Mouse (Mus musculus): ENCODE measurements at regions not wholly inside any gene's neighbourhood (a gene's known extent, or its start where the extent isn't known, plus 50 kb on each side); places are given as distances from the start of the nearest gene placed in this dataset.

DNA sequence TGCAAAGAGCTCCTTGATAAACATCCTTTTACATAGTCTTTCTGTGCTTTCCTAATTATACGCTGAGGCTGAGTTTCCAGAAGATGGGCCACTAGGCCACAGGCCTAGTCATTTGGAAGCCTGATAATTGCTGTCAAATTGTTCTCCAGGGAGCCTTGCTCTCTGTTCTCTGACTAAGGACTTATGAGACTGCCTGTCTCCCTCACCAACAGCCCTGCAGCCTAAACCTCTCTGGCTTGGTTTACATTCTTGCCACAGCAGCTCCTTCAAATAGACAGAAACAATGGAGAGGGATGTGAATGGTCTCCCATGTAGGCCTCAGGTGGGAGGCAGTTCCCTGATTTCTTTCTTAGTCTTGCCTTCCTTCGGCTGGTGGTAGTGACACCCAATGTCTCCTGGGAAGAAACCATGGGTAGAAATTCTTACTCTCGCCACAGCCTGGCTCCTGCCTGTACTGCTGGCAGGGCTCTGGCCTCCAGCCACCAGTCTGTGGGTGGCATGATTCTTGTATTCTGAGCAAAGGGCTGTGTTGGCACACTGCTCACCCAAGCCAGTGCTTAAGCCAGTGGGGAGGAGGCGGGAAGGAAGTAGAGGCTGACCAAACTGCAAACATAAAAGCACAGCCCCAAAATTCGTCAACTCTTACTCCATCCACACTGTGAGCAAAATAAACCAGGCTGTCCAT lies 176.2 kb upstream of the Marcks start:
- no peaks in the 10 kb centered on the region for H3K27me3 ChIP-seq (ENCODE audit: control insufficient read depth, insufficient read depth, low read length)
- WGBS, result 80% methylated on average over 5 of the region's 5 CpGs
- H3K36me3 ChIP-seq (ENCODE audit: control insufficient read depth, insufficient read depth), result no peaks in the 10 kb centered on the region
- H3K4me1 ChIP-seq (ENCODE audit: control insufficient read depth, insufficient read depth, low read length), result no peaks in the 10 kb centered on the region
- H3K27ac ChIP-seq (ENCODE audit: low read length), result no peak overlapping the region
- no peak overlapping the region for H3K4me2 ChIP-seq (ENCODE audit: low read depth, low read length)
- H3K4me3 ChIP-seq (ENCODE audit: low read length), result no peak overlapping the region
- no peak overlapping the region for H3K9ac ChIP-seq (ENCODE audit: low read length)
- H3K9me3 ChIP-seq (replicated peaks; ENCODE audit: control insufficient read depth, low read length), result no peaks in the 10 kb centered on the region
- ATAC-seq (replicated peaks; ENCODE audit: extremely low read depth, insufficient read depth, low FRiP score), result no peak

DNA sequence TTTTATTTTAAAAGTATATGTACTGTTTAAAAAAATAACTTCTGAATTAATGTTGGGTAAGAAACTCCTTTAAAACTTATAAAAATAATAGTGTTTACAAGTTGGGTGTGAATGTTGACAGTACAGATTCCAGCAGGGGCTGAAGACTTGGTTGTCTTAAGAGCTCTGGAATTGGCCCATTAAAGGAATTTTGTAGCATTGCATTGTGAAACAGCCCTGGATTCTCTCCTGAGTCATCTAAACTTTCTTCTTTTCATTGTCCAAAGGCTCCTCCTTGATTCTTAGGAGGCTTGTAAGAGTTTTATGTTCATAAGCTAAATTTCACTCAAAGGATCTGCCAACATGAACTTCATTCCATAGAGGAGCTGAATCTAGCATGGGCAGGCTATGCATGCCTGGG lies 174.7 kb upstream of the Marcks start:
- no peak overlapping the region for H3K4me2 ChIP-seq (ENCODE audit: low read depth, low read length)
- no peaks in the 10 kb centered on the region for H3K27me3 ChIP-seq (ENCODE audit: control insufficient read depth, insufficient read depth, low read length)
- H3K36me3 ChIP-seq (ENCODE audit: control insufficient read depth, insufficient read depth), result no peaks in the 10 kb centered on the region
- no peak for ATAC-seq (replicated peaks; ENCODE audit: extremely low read depth, insufficient read depth, low FRiP score)
- no peaks in the 10 kb centered on the region for H3K4me1 ChIP-seq (ENCODE audit: control insufficient read depth, insufficient read depth, low read length)
- H3K4me3 ChIP-seq (ENCODE audit: low read length), result no peak overlapping the region
- no peak overlapping the region for H3K27ac ChIP-seq (ENCODE audit: low read length)
- H3K9ac ChIP-seq (ENCODE audit: low read length), result no peak overlapping the region
- no peaks in the 10 kb centered on the region for H3K9me3 ChIP-seq (replicated peaks; ENCODE audit: control insufficient read depth, low read length)

DNA sequence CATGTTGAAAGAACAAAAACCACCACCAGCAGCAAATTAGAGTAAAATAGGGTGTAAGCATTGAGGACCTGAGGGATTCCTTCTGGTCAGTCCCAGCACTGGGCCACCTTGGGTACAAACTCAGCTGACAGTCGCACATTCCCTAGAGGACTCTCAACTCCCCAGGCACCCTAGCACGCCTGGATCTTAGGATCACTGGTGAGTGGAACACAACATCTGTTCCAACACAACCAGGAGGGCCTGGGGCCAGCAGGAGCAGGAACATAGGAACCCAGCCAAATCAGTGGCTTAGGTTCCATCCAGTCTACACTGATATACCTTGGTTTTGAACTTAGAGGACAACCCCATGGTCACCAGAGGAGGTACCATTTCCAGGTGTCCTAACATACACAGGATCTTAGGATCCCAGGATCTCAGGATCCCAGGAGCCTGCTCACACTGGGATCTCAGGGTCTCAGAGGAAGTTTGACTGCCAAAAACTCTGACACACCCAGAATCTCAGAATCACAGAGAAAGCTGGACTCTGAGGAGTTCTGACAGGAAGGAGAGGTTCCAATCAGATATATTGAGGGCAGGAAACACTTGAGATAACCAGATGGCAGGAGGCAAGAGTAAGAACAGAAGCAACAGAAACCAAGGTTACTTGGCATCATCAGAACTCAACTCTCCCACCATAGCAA lies 171.7 kb upstream of the Marcks start:
- Histone ChIP-seq H3K4me2 (ENCODE audit: low read depth, low read length) (no peak overlapping the region), H3K27me3 (ENCODE audit: control insufficient read depth, insufficient read depth, low read length) (no peaks in the 10 kb centered on the region), H3K4me3 (ENCODE audit: low read length) (no peak overlapping the region), H3K9ac (ENCODE audit: low read length) (no peak overlapping the region), H3K27ac (ENCODE audit: low read length) (no peak overlapping the region), H3K4me1 (ENCODE audit: control insufficient read depth, insufficient read depth, low read length) (no peaks in the 10 kb centered on the region), H3K9me3 (replicated peaks; ENCODE audit: control insufficient read depth, low read length) (no peaks in the 10 kb centered on the region), H3K36me3 (ENCODE audit: control insufficient read depth, insufficient read depth) (no peaks in the 10 kb centered on the region)
- WGBS, result 72% methylated on average over 2 of the region's 2 CpGs
- no peak for ATAC-seq (replicated peaks; ENCODE audit: extremely low read depth, insufficient read depth, low FRiP score)

DNA sequence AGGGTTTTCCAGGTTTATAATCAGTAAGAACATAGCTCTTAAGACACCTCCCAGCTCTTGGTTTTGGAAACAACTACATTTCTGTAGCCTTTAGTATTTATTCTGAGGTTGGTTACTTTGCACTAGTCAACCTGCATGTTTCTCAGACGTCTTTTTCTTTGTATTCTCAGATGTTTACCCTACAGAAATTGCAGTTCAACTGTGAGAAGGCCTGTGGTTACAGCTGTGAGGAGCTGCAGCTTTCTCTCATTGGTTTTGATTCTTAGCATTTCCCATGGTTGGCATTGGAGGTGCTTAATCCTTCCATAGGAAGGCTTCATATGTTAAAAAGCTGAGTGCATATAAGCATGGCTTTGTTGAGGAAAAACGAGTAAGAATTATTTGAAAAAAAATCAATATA lies 165.9 kb upstream of the Marcks start:
- WGBS, result 40% methylated on average over 2 of the region's 2 CpGs

DNA sequence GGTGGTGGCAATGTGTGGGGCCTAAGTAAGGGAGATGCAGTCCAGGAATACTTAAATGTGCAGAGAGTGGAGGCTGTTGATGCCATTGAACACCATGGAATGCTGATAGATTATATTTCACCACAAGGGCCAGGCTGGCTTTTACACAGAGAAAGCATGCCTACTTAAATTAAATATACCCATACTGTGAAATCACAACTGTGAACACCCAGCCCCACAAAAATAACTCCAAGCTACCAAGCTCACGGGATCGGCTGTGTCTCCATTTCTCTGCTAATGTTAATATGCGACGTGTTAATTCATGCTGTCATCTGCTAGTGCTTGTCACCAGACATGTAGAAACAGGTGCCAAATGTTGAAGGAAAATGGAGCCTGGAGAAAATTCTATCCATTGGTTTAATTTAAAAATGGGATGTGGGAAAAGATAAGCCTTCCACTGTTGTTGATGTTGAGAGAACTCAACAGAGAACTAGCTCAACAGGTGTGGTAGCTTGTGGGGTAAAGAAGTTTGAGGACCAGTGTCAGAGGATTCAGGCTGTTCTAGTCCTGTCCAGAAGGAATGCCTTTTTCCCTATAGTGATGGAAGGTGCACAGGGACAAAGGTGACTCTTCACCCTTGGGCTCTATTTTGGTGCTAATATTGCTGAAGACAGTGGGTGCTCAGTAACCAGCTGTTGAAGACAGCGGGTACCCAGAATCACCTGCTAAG lies 161.6 kb upstream of the Marcks start:
- 55% methylated on average over 5 of the region's 5 CpGs for WGBS
- ATAC-seq (replicated peaks; ENCODE audit: extremely low read depth, insufficient read depth, low FRiP score), result no peak
- no peaks in the 10 kb centered on the region for H3K27me3 ChIP-seq (ENCODE audit: control insufficient read depth, insufficient read depth, low read length)
- no peaks in the 10 kb centered on the region for H3K36me3 ChIP-seq (ENCODE audit: control insufficient read depth, insufficient read depth)
- peaks cover 6% of the 10 kb centered on the region; the same call in 1 of the 2 replicates for H3K4me1 ChIP-seq (ENCODE audit: control insufficient read depth, insufficient read depth, low read length)
- no peaks in the 10 kb centered on the region for H3K9me3 ChIP-seq (replicated peaks; ENCODE audit: control insufficient read depth, low read length)
- no peak overlapping the region for H3K9ac ChIP-seq (ENCODE audit: low read length)
- no peak overlapping the region for H3K4me3 ChIP-seq (ENCODE audit: low read length)
- H3K27ac ChIP-seq (ENCODE audit: low read length), result no peak overlapping the region
- H3K4me2 ChIP-seq (ENCODE audit: low read depth, low read length), result no peak overlapping the region

More for the DNA sequence above, 165.9 kb upstream of the Marcks start:
- peaks cover 6% of the 10 kb centered on the region; the same call in 1 of the 2 replicates for H3K4me1 ChIP-seq (ENCODE audit: control insufficient read depth, insufficient read depth, low read length)
- peak; percentile 45; the same call in 1 of the 2 replicates for ATAC-seq (replicated peaks; ENCODE audit: extremely low read depth, insufficient read depth, low FRiP score)
- H3K4me2 ChIP-seq (ENCODE audit: low read depth, low read length), result no peak overlapping the region
- no peaks in the 10 kb centered on the region for H3K36me3 ChIP-seq (ENCODE audit: control insufficient read depth, insufficient read depth)
- no peaks in the 10 kb centered on the region for H3K27me3 ChIP-seq (ENCODE audit: control insufficient read depth, insufficient read depth, low read length)
- H3K9me3 ChIP-seq (replicated peaks; ENCODE audit: control insufficient read depth, low read length), result no peaks in the 10 kb centered on the region
- peak overlapping the region; percentile 32; the same call in 1 of the 2 replicates for H3K27ac ChIP-seq (ENCODE audit: low read length)
- H3K4me3 ChIP-seq (ENCODE audit: low read length), result no peak overlapping the region
- H3K9ac ChIP-seq (ENCODE audit: low read length), result no peak overlapping the region

DNA sequence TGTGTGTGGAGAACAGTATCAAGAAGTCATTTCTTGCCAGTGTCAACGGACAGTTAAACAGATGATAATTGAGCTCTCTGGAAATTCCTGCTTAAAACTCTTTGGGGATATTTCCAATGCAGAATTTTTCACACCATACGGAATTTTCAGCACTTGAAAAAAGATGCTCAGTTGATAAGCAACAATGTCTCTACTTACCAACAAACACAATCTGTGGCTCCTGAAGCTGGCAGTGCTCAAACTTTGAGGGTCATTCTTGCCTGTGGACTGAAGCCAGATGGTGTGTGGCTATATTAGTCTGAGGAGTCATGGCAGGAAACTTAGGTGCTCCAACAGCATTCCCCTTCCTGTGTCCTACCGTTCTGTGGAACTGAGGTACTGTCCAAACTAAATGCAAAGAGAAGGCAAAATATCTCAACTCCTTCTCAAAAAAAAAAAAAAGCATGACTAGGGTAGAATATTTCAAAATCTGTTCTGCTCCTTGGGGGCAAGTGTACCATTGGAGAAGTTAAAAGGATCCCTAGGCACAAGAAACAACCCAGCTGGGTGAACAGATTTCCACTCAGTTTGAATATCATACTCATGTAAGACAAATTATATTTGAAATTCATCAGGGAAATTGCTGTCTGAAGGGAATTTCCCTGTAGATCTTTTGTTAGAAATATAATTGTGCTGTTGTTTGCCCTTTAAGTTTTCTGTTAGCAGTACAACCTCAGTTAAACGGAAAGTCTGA lies 160.1 kb upstream of the Marcks start:
- Histone ChIP-seq H3K4me2 (ENCODE audit: low read depth, low read length) (no peak overlapping the region), H3K36me3 (ENCODE audit: control insufficient read depth, insufficient read depth) (no peaks in the 10 kb centered on the region), H3K27me3 (ENCODE audit: control insufficient read depth, insufficient read depth, low read length) (no peaks in the 10 kb centered on the region), H3K4me3 (ENCODE audit: low read length) (no peak overlapping the region), H3K9me3 (replicated peaks; ENCODE audit: control insufficient read depth, low read length) (no peaks in the 10 kb centered on the region), H3K27ac (ENCODE audit: low read length) (no peak overlapping the region), H3K9ac (ENCODE audit: low read length) (no peak overlapping the region), H3K4me1 (ENCODE audit: control insufficient read depth, insufficient read depth, low read length) (peaks cover 6% of the 10 kb centered on the region; the same call in 1 of the 2 replicates)
- 71% methylated on average over 4 of the region's 4 CpGs for WGBS
- ATAC-seq (replicated peaks; ENCODE audit: extremely low read depth, insufficient read depth, low FRiP score), result no peak

DNA sequence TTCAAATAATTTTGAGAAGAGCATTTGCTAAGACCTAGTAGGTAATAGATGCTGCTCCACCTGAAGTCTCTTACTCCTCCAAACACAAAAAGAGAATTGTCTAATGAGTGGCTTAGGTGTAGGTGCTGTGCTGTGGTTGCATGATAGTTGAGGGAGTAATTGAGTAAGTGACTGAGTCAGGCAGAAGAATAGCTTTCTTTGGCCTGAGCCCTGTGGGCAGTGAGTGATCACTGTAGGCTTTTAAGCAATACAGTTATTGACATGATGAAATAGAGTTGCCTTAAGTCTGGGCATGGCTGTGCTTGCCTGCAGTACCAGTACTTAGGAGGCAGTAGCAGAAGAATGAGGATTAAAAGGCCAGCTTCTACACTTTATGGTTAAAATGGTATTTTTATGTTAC lies 155.5 kb upstream of the Marcks start:
- no peaks in the 10 kb centered on the region for H3K4me1 ChIP-seq (ENCODE audit: control insufficient read depth, insufficient read depth, low read length)
- no peak overlapping the region for H3K4me2 ChIP-seq (ENCODE audit: low read depth, low read length)
- H3K4me3 ChIP-seq (ENCODE audit: low read length), result no peak overlapping the region
- H3K9me3 ChIP-seq (replicated peaks; ENCODE audit: control insufficient read depth, low read length), result no peaks in the 10 kb centered on the region
- no peaks in the 10 kb centered on the region for H3K36me3 ChIP-seq (ENCODE audit: control insufficient read depth, insufficient read depth)
- H3K9ac ChIP-seq (ENCODE audit: low read length), result no peak overlapping the region
- H3K27ac ChIP-seq (ENCODE audit: low read length), result no peak overlapping the region
- ATAC-seq (replicated peaks; ENCODE audit: extremely low read depth, insufficient read depth, low FRiP score), result no peak
- no peaks in the 10 kb centered on the region for H3K27me3 ChIP-seq (ENCODE audit: control insufficient read depth, insufficient read depth, low read length)

DNA sequence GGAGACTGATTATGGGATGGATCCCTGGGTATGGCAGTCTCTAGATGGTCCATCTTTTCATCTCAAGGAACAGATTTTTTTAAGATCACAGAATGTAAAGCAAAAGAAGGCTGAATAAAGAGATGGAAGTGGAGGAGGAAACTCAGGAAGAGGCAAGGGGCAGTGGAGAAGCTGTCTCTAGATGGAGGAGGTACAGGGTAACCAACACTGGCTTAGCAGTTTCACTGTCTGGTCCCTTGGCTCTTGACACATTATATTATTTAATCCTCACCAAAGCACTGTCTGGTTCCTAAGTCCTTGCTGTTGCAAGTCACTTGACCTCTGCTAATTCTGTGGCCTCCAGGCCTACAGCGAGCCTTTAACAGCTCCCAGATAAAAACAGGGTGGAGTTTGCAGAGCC lies 154.6 kb upstream of the Marcks start:
- no peaks in the 10 kb centered on the region for H3K36me3 ChIP-seq (ENCODE audit: control insufficient read depth, insufficient read depth)
- no peak overlapping the region for H3K4me3 ChIP-seq (ENCODE audit: low read length)
- H3K27me3 ChIP-seq (ENCODE audit: control insufficient read depth, insufficient read depth, low read length), result no peaks in the 10 kb centered on the region
- no peaks in the 10 kb centered on the region for H3K9me3 ChIP-seq (replicated peaks; ENCODE audit: control insufficient read depth, low read length)
- no peak overlapping the region for H3K27ac ChIP-seq (ENCODE audit: low read length)
- no peaks in the 10 kb centered on the region for H3K4me1 ChIP-seq (ENCODE audit: control insufficient read depth, insufficient read depth, low read length)
- no peak overlapping the region for H3K9ac ChIP-seq (ENCODE audit: low read length)
- ATAC-seq (replicated peaks; ENCODE audit: extremely low read depth, insufficient read depth, low FRiP score), result no peak
- H3K4me2 ChIP-seq (ENCODE audit: low read depth, low read length), result no peak overlapping the region
- 22% methylated on average over 1 of the region's 1 CpGs for WGBS

Data from heart, embryonic 16.5 days (tissue).